Mouse (Mus musculus): ENCODE measurements around the gene 1600015I10Rik.
"Not testable (repeated sequence)": the region's sequence is repeated elsewhere in the genome, so short reads cannot be mapped to it uniquely, and the experiment has no call there.

1600015I10Rik gene

GRCm38 (mm10) chr6:48966696-48967095, 37.0 kb downstream of the 1600015I10Rik start:
- not testable (repeated sequence) for DNase-seq (ENCODE audit: low spot score in 2 of 2)

GRCm38 (mm10) chr6:48967868-48968267, 38.2 kb downstream of the 1600015I10Rik start:
- DNase-seq (ENCODE audit: low spot score in 2 of 2), result no peak

- no peak for DNase-seq (ENCODE audit: low spot score in 2 of 2)
Observed at GRCm38 (mm10) chr6:48974663-48975062, 45.0 kb downstream of the 1600015I10Rik start, which contains the start of gene Doxl2. TSS of gene Doxl2 (plus strand) at chr6:48974963.

- no peak for DNase-seq (ENCODE audit: low spot score in 2 of 2)
Observed at GRCm38 (mm10) chr6:48979616-48980015, 49.9 kb downstream of the 1600015I10Rik start.

GRCm38 (mm10) chr6:48982305-48982704, 52.6 kb downstream of the 1600015I10Rik start:
- no peak for DNase-seq (ENCODE audit: low spot score in 2 of 2)
